Mouse (Mus musculus) retina, embryonic 14.5 days (tissue): ENCODE results near the gene Samd13.

Source experiments
- DNase-seq: peaks from one replicate; pipeline ENCODE4 v3.0.0-alpha.2; 2015; ENCODE audit warnings: low spot score

Gene Samd13

DNA sequence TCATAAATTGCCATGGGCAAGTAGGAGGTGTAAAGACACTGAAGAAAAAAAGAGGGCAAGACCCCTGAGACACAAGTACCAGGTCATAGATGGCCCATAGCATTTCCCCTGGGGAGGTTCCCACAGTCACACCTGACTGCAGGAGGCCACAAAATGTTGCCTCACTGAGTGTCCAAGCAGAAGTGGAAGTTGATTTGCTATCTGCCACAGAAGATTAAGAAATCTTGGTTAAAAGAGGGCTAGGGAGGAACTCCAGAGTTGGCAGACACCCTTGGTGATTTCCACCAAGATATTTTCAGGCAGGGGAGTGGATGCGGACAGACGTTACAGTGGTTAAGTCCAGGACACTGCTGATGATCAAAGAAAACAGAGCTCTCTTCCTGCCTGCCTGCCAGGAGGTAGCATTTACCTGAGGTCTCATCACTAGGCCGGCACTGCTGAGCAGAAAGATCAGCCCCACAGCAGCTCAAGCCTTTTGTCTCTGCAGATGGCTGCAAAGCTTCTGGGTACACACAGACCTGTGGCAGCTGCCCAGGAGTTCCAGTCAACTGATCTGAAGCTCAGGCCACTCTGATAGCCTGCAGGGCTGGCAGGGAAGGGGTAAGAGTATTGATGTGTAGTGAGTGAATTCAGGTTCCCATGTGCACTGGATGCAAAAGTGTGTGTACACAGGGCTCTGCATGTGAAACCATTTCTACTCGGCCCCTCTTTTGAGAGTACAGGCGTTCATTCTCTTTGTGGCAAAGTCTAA lies 68.7 kb downstream of the Samd13 start:
- DNase-seq = no peak

DNA sequence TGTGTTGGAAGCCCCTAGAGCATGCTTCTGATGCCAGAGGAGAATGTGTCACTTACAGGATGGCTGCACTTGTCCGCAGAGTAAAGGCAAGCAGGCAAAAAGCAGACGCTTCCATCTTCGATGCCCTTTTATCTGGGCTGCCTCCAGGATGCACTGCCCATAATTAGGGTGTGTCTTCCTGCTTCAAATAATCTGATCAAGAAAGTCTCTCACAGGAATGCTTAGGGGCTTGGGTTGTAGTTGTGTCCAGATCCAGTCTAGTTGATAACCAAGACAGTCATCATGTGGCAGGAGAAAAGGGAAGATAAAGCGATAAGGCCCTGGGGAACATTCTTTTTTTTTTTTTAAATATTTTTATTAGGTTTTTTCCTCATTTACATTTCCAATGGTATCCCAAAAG lies 69.9 kb downstream of the Samd13 start, which contains the start of gene Dnase2b:
Gene Dnase2b (minus strand): TSS at position 101 of the 400 bp plus-strand sequence.
- no peak for DNase-seq

DNA sequence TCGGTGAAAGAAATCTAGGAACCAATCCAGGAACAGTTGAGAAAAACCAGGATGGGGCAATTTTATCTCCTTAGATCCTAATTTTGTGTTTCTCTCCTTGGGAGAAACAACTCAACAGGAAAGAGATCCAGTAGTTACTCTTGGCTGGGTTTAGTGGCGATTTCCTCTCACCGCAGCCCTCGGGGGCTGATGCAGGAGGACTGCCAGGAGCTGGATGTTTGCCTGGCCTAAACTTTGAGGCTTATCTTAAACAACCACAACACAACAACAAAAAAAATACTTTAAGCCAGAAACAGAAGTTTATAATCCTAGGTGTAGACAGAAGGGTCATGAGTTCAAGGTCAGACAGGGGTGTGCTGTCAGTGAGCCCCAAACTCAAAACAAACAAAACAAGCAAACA lies 73.6 kb downstream of the Samd13 start:
- DNase-seq = no peak

DNA sequence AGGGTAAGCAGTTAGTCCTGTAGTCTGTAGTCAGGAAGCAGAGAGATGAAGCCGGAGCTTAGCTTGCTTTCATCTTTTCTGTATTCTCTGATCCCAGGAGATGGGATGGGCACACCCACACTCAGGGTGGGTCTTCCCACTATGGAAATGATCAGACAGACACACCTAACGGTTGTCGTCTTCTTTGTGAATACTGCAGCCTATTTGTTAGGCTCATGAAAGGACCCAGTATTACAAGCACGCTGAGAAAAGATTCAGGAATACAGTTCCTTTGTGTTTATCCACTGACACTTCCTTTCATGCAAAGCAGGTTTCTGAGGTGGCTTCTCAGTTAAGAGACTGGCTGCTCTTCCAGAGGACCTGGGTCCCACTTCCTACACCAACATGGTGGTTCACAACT lies 74.1 kb downstream of the Samd13 start:
- DNase-seq = no peak

DNA sequence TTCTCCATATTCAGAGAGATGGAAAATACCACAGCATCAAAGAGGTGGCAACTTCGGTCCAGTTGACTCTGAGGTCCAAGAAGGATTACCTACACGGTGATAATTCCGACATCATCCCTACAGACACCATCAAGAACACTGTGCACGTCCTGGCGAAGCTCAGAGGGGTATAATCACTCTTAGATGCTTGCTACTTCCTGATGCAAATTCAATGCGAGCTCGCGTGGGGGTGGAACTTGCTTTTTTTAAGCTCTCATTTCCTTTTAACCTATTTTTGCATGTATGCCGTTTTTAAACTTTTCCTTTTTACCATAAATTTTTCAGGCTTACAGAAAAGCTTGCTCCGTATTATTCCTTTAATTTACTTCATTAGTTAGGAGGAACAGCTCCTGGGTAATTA lies 75.1 kb downstream of the Samd13 start:
- no peak for DNase-seq

DNA sequence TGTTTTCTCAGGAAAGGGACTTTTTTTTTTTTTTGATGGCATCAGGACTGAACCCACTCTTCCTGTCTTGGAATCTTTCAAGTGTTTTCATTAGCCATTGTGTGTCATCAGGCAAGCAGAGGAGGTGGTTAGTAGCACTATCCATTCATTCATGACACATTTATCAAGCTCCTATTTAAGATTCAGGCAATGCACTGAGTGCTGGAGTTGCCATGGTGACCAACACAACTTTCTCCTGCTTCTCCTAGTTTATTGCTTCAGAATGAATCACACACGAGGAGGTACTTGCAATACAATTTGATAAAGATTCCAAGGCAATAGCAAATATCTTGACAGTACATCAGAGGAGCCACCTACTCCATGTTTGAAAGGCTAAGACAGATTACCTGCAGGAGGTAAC lies 78.0 kb downstream of the Samd13 start:
- DNase-seq = no peak

DNA sequence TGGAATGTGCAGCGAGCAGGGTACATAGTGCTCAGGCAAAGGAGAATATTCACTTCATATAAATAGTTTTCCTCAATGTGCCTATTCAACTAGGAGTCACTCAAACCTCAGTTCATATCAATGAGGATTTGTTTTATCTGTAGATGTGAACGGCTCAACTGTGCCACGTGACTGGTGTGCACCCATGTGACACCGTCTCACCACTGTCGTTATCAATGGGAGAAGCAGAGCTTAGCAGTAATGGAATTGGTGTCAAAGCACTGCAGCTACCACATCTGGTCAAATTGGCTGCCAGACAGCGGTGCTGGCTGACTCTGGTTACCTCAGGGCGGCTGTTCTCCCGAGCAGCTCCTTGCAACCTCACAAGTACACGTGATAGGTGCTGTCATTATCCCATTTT lies 80.7 kb downstream of the Samd13 start:
- DNase-seq = no peak

DNA sequence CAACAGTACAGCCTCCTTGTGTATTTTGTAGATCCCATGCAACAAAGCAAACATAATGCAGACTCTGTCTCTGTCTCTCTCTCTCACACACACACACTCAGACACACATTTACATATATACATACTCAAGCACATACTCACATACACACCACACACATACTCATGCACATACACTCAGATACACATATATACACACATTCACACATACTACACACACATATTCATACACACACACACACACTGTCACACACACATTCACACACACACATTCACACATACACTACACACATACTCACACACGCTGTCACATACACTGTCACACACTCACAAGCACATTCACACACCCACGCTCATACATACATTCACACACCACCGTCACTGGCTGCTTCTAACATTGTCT lies 82.9 kb downstream of the Samd13 start:
- DNase-seq = no peak

DNA sequence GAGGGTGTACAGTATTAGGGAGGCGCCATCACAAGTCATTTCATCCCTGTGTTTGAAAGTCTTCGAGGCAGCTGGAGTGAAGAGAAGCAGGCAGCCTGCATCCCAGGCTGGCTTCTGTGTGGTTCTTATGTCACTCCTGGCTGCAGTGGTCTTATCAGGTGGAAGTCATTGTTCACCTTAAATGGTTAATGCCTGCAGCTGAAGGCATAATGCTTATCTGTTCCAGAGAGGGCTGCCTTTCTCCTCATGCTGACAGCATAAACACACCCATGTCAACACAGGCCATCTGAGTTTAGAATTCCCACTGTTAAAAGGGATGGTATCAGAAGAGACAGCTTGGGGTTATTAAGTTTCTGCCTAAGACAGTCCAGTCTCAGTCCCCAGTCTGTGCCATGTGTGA lies 84.2 kb downstream of the Samd13 start:
- no peak for DNase-seq

DNA sequence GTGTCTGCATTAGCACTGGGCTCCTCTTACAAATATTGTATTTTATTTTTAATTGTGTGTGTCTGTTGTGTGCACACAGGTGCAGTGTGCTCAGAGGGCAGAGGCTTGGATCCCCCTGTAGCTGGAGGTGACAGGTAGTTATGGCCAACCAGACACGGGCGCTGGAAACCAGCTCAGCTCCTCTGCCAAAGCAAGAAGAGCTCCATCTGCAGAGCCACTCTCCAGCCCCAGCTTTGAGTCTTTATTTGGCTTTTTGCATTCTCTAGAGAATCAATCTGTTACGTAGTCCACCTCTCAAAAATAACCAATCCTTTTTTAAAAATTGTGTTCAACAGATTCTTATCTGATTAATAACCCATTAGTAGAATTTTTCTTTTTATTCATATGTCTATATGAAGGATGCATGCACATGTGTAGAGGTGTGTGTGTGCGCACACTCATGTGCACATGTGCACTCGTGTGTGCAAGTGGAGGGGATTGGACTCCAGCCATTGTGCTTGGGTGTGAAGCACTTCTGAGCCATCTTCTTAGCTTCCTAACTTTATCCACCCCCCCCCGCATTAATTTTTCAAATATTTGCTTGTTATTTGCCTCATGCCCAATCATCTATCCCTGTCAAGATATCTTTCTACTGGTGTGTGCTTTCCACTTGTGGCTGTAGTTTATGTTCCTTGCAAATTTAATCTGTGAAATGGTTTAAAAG lies 86.0 kb downstream of the Samd13 start:
- DNase-seq = no peak

DNA sequence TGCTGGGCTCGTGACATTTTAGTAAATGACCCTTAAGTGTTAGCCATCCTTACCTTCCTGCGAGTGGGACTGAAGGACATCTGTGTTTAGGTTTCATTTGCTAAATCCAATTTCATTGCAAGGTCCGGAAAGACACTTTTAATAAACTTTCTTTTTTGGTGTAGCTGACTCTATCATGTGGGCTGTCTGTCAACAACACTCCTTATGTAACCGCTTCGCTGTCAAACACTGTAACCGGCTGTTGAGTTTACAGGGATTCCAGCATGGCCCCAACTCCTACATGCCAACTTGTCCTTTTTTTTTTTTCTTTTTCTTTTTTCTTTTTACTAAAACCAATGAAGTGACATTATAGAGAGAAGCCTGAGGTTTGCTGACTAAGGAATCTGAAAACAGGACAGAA lies 87.0 kb downstream of the Samd13 start:
- no peak for DNase-seq

DNA sequence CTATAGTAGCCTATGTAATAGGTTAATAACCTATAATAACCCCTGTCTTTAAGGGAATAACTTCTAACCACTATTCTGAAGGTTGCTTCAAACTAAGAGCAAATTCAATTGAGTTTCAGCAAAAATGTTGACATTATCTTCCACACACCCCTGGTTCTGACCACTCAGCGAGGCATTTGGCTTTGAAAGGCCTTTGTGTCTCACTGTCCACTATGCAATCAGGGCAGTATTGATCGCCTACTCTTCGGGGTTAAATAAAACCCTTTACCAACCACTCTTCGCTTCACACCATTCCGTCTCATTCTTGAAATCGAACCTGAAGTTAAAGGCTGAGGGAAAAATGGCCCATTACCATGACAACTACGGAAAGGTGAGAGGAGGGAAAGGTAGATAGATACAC lies 88.5 kb downstream of the Samd13 start:
- DNase-seq = no peak

DNA sequence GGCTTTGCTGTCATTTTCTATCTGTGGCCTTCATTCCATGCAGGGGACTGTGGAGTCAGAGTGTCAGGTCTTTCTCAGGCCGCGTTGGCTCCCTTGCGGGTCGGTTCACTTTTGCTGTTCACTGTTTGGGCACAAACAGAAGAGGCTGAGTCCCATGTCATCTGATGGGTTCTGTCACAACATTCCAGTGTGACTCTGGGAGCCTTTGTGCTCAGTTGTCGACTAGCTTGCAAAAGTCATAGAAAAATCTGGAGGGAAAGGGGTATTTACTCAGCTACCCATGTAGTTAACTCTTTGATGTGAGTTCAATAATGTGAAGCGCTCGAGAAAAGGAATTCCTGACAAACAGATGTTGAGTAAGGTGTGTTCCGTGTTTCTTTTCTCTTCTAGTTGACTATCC lies 89.0 kb downstream of the Samd13 start:
- no peak for DNase-seq

DNA sequence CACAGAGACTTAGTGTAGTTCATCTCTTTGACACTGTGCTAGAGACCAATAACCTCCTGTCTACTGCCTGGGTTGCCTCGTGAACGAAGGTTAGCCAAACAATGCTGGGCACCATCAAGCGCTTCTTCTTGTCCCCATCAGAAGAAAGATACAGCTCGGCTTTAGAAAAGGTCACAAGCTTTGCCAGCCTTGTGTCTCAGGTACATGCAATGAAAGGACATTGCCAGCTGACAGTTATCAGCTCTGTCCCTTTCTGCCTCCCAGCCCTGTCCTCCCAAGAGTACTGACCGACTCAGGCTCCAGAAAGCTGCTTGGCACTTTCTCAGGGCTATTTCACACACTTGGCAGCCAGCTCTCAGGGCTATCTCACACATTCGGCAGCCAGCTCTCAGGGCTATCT lies 90.0 kb downstream of the Samd13 start:
- DNase-seq = no peak
